Mouse (Mus musculus) stomach, postnatal 0 days (tissue): ENCODE measurements at regions not wholly inside any gene's neighbourhood (a gene's known extent, or its start where the extent isn't known, plus 50 kb on each side); places are given as distances from the start of the nearest gene placed in this dataset.

Experiments used
- ATAC-seq: fragments of 200-750 bp; cut with Nextera tagmentation; 2 replicates; pipeline ENCODE4 v1.8.0; 2017; ENCODE audit not compliant: low FRiP score, low TSS enrichment
- DNase-seq: peaks from one replicate; pipeline ENCODE4 v3.0.0-alpha.2; 2016; ENCODE audit warnings: low spot score
- H3K27ac ChIP-seq: fragments of 300-500 bp; sonication (generic); replicated peaks from 2 replicates; pipeline ENCODE4 v1.5.1; 2014; ENCODE audit warnings: mild to moderate bottlenecking, control low read depth
- H3K27me3 ChIP-seq: fragments of 300-500 bp; sonication (generic); 2 replicates; pipeline ENCODE4 v1.6.1; 2014; ENCODE audit warnings: low read length; ENCODE audit not compliant: control insufficient read depth, insufficient read depth
- H3K36me3 ChIP-seq: fragments of 300-500 bp; sonication (generic); 2 replicates; pipeline ENCODE4 v1.6.1; 2014; ENCODE audit warnings: low read length, mixed read lengths; ENCODE audit not compliant: control insufficient read depth, insufficient read depth
- H3K4me1 ChIP-seq: fragments of 300-500 bp; sonication (generic); replicated peaks from 2 replicates; pipeline ENCODE4 v1.6.1; 2014; ENCODE audit warnings: antibody characterized with exemption; ENCODE audit not compliant: control insufficient read depth, insufficient read depth
- H3K4me2 ChIP-seq: fragments of 300-500 bp; sonication (generic); replicated peaks from 2 replicates; pipeline ENCODE4 v1.6.1; 2014; ENCODE audit warnings: low read depth, mild to moderate bottlenecking, control low read depth, moderate library complexity
- H3K4me3 ChIP-seq: fragments of 300-500 bp; sonication (generic); 2 replicates; pipeline ENCODE4 v1.5.1; 2014; ENCODE audit warnings: low read depth, low read length, control low read depth
- H3K9ac ChIP-seq: fragments of 300-500 bp; sonication (generic); 2 replicates; pipeline ENCODE4 v1.6.1; 2014; ENCODE audit warnings: mild to moderate bottlenecking, low read length, control low read depth, mixed read lengths
- H3K9me3 ChIP-seq: fragments of 300-500 bp; sonication (generic); 2 replicates; pipeline ENCODE4 v1.6.1; 2016; ENCODE audit warnings: low read length; ENCODE audit not compliant: control insufficient read depth
- CTCF ChIP-seq: IDR thresholded peaks from 2 replicates; pipeline ENCODE4 v1.5.1; 2016; ENCODE audit warnings: antibody characterized with exemption, low read depth, mild to moderate bottlenecking, moderate library complexity
- EP300 ChIP-seq: optimal IDR thresholded peaks from 2 replicates; pipeline ENCODE3; 2016; ENCODE audit warnings: antibody characterized with exemption
- WGBS: fragments of 180-500 bp; shearing (Covaris S2); extraction: QIAGEN DNeasy Blood & Tissue Kit; methylation state at CpG from one replicate; pipeline ENCODE4 v1.1.7; 2014; 5-methylcytosine and 5-hydroxymethylcytosine counted together

GRCm38 (mm10) chr7:117911062-117911461 lies 204.9 kb downstream of the Rps15a start:
- Histone ChIP-seq H3K9me3 (no peaks in the 10 kb centered on the region), H3K4me2 (no peak overlapping the region), H3K27me3 (no peaks in the 10 kb centered on the region), H3K36me3 (no peaks in the 10 kb centered on the region), H3K9ac (no peak overlapping the region), H3K4me3 (no peak overlapping the region), H3K27ac (no peak overlapping the region), H3K4me1 (no peaks in the 10 kb centered on the region)
- 81% methylated on average over 3 of the region's 3 CpGs for WGBS
- DNase-seq (no peak), ATAC-seq (no peak)
- TF ChIP-seq CTCF, result no peak
- no peak for TF ChIP-seq EP300

- H3K36me3 ChIP-seq, result no peaks in the 10 kb centered on the region
- H3K4me3 ChIP-seq, result no peak overlapping the region
- H3K4me1 ChIP-seq, result no peaks in the 10 kb centered on the region
- ATAC-seq (no peak), DNase-seq (no peak)
- H3K9me3 ChIP-seq, result no peaks in the 10 kb centered on the region
- 79% methylated on average over 2 of the region's 2 CpGs for WGBS
- TF ChIP-seq EP300, result no peak
- TF ChIP-seq CTCF, result no peak
- H3K4me2 ChIP-seq, result no peak overlapping the region
- no peak overlapping the region for H3K27ac ChIP-seq
- no peak overlapping the region for H3K9ac ChIP-seq
- no peaks in the 10 kb centered on the region for H3K27me3 ChIP-seq
Measured at GRCm38 (mm10) chr7:117896528-117896927, 219.5 kb downstream of the Rps15a start.

- H3K36me3 ChIP-seq, result no peaks in the 10 kb centered on the region
- WGBS, result 70% methylated on average over 6 of the region's 6 CpGs
- H3K4me2 ChIP-seq, result no peak overlapping the region
- H3K27me3 ChIP-seq, result no peaks in the 10 kb centered on the region; the same call in 1 of the 2 replicates
- no peaks in the 10 kb centered on the region for H3K4me1 ChIP-seq
- DNase-seq (no peak), ATAC-seq (no peak)
- H3K9me3 ChIP-seq, result no peaks in the 10 kb centered on the region
- H3K9ac ChIP-seq, result no peak overlapping the region
- H3K4me3 ChIP-seq, result no peak overlapping the region
- H3K27ac ChIP-seq, result no peak overlapping the region
- TF ChIP-seq EP300 (no peak), CTCF (no peak)
Measured at GRCm38 (mm10) chr7:117887288-117887687, 228.7 kb downstream of the Rps15a start.

- ATAC-seq, result no peak
- no peaks in the 10 kb centered on the region for H3K36me3 ChIP-seq
- no peak overlapping the region for H3K27ac ChIP-seq
- no peaks in the 10 kb centered on the region for H3K9me3 ChIP-seq
- H3K4me1 ChIP-seq, result no peaks in the 10 kb centered on the region
- no peak overlapping the region for H3K4me2 ChIP-seq
- peak; percentile 72 for DNase-seq
- H3K27me3 ChIP-seq, result no peaks in the 10 kb centered on the region; the same call in 1 of the 2 replicates
- H3K4me3 ChIP-seq, result no peak overlapping the region
- TF ChIP-seq CTCF (peak; percentile 85), EP300 (no peak)
- no peak overlapping the region for H3K9ac ChIP-seq
- 6% methylated on average over 13 of the region's 13 CpGs for WGBS
Measured at GRCm38 (mm10) chr7:117882803-117883202, 233.2 kb downstream of the Rps15a start.

- Histone ChIP-seq H3K36me3 (no peaks in the 10 kb centered on the region), H3K9me3 (no peaks in the 10 kb centered on the region), H3K4me1 (no peaks in the 10 kb centered on the region), H3K27me3 (no peaks in the 10 kb centered on the region; the same call in 1 of the 2 replicates), H3K9ac (no peak overlapping the region), H3K4me2 (no peak overlapping the region), H3K4me3 (no peak overlapping the region), H3K27ac (no peak overlapping the region)
- ATAC-seq, result no peak
- DNase-seq, result no peak
- WGBS, result 70% methylated on average over 7 of the region's 7 CpGs
- TF ChIP-seq EP300, result no peak
- TF ChIP-seq CTCF, result no peak
Measured at GRCm38 (mm10) chr7:117878903-117879302, 237.1 kb downstream of the Rps15a start.

- Histone ChIP-seq H3K9me3 (no peaks in the 10 kb centered on the region), H3K4me1 (no peaks in the 10 kb centered on the region), H3K4me3 (no peak overlapping the region), H3K36me3 (no peaks in the 10 kb centered on the region), H3K27ac (no peak overlapping the region), H3K9ac (no peak overlapping the region), H3K4me2 (no peak overlapping the region), H3K27me3 (no peaks in the 10 kb centered on the region)
- DNase-seq, result no peak
- TF ChIP-seq EP300, result no peak
- no peak for TF ChIP-seq CTCF
- 68% methylated on average over 2 of the region's 2 CpGs for WGBS
- ATAC-seq, result no peak
Measured at GRCm38 (mm10) chr7:117875241-117875640, 240.7 kb downstream of the Rps15a start.
